Mouse (Mus musculus) heart, embryonic 12.5 days (tissue): ENCODE results near the gene Scgb1b29. TPM values are rescaled to one million over a fixed set of nuclear protein-coding genes. Genes with fewer than 3 reads are reported as not detected.
"Not testable (repeated sequence)": the region's sequence is repeated elsewhere in the genome, so short reads cannot be mapped to it uniquely, and the experiment has no call there.

Experiments
- ATAC-seq: fragments of 200-750 bp; cut with Nextera tagmentation; 2 replicates; pipeline ENCODE4 v1.8.0; 2017; ENCODE audit warnings: moderate TSS enrichment, moderate library complexity; ENCODE audit not compliant: insufficient number of reproducible peaks, low FRiP score
- H3K27ac ChIP-seq: fragments of 300-500 bp; sonication (generic); 2 replicates; pipeline ENCODE4 v1.5.1; 2016; ENCODE audit warnings: mild to moderate bottlenecking, moderate library complexity; ENCODE audit not compliant: poor library complexity, severe bottlenecking
- H3K27me3 ChIP-seq: fragments of 300-500 bp; sonication (generic); replicated peaks from 2 replicates; pipeline ENCODE4 v1.6.1; 2016; ENCODE audit warnings: mild to moderate bottlenecking, moderate library complexity
- H3K36me3 ChIP-seq: fragments of 300-500 bp; sonication (generic); 2 replicates; pipeline ENCODE4 v1.6.1; 2016; ENCODE audit warnings: mild to moderate bottlenecking, moderate library complexity
- H3K4me1 ChIP-seq: fragments of 300-500 bp; sonication (generic); replicated peaks from 2 replicates; pipeline ENCODE4 v1.6.1; 2016; ENCODE audit warnings: mild to moderate bottlenecking
- H3K4me2 ChIP-seq: fragments of 300-500 bp; sonication (generic); 2 replicates; pipeline ENCODE4 v1.6.1; 2016; ENCODE audit warnings: mild to moderate bottlenecking, moderate library complexity
- H3K4me3 ChIP-seq: fragments of 300-500 bp; sonication (generic); 2 replicates; pipeline ENCODE4 v1.5.1; 2016; ENCODE audit warnings: mild to moderate bottlenecking
- H3K9ac ChIP-seq: fragments of 300-500 bp; sonication (generic); 2 replicates; pipeline ENCODE4 v1.6.1; 2016; ENCODE audit warnings: mild to moderate bottlenecking, moderate library complexity
- H3K9me3 ChIP-seq: fragments of 300-500 bp; sonication (generic); replicated peaks from 2 replicates; pipeline ENCODE4 v1.6.1; 2016; ENCODE audit warnings: mild to moderate bottlenecking, moderate library complexity
- WGBS: fragments of 180-500 bp; shearing (Covaris S2); methylation state at CpG from one replicate; pipeline ENCODE4 v1.1.7; 2016; 5-methylcytosine and 5-hydroxymethylcytosine counted together
- polyA plus RNA-seq: library from polyadenylated mRNA; unstranded; fragments of >200 nt; fragmentation: Nextera tagmentation; extraction: Ambion mirVana; gene quantifications from 2 replicates; pipeline ENCODE4 v1.2.1, GENCODE M21; 2016

Gene Scgb1b29
- not detected in 2 replicates for polyA plus RNA-seq

DNA sequence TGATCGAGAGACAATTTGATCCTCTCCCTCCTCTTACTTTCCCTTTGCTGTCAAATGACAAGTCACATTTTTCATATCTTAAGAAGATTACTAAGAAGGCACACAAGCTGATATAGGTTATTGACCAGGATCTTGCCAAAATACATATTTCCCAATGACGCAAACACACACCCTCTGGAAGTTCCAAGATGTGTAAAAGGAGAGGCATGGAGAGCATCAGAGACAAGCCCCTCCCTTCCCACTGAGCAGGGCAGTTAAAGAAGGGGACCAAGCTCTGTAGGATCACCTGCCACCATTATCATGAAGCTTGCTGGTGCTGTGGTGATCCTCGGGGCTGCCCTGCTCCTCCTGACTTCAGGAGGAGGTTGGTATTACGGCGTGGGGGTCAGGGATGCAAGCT, at the start of gene Scgb1b29:
Gene Scgb1b29 (plus strand): TSS at position 301 of the 400 bp plus-strand sequence.
- H3K4me3 ChIP-seq, H3K4me2 ChIP-seq, H3K27ac ChIP-seq, H3K4me1 ChIP-seq, H3K36me3 ChIP-seq, H3K27me3 ChIP-seq, H3K9ac ChIP-seq, H3K9me3 ChIP-seq, ATAC-seq: not testable (repeated sequence)
- 75% methylated on average over 5 of the region's 5 CpGs for WGBS

DNA sequence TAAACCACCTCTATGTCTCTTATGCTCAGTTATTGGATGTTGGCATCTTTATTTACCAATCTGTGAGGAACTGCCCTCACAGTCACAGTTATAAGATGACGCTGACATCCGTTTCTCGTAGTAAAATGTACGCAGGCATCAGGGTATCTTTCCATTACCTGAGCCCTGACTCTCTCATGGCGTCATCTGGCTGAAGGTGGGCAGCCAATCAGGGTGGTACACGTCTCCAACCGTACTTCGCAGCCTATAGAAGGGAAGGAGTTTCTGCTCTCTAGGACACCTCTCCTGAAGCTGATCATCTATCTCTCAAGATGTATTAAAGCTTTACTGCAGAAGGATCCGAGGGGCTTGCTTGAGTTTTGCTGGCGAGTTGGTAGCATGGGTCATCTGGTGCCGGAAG, 12.7 kb upstream of the Scgb1b29 start:
- not testable (repeated sequence) for H3K9me3 ChIP-seq, H3K36me3 ChIP-seq, H3K27me3 ChIP-seq, H3K27ac ChIP-seq, H3K4me3 ChIP-seq, H3K4me1 ChIP-seq, H3K9ac ChIP-seq, ATAC-seq, H3K4me2 ChIP-seq
- WGBS: 77% methylated on average over 11 of the region's 11 CpGs

Other genes starting within 250 kb of the Scgb1b29 start
- gene Scgb2b11, start 230.4 kb upstream of the Scgb1b29 start, polyA plus RNA-seq: not detected in 2 replicates
- not detected in 2 replicates for gene Scgb1b11, start 218.7 kb upstream of the Scgb1b29 start, polyA plus RNA-seq
- not detected in 2 replicates for gene Scgb2b12, start 114.3 kb upstream of the Scgb1b29 start, polyA plus RNA-seq
- not detected in 2 replicates for gene Scgb1b12, start 107.4 kb upstream of the Scgb1b29 start, polyA plus RNA-seq